Mouse (Mus musculus): Measurements from ENCODE around the gene Samd10.

Samd10 gene

GRCm38 (mm10) chr2:181592231-181593041 lies 6.6 kb downstream of the Samd10 start, which contains the start of gene Zfp512b:
Gene Zfp512b (minus strand): TSS chr2:181592803.
- no peak for DNase-seq (ENCODE audit: low spot score)

DNA sequence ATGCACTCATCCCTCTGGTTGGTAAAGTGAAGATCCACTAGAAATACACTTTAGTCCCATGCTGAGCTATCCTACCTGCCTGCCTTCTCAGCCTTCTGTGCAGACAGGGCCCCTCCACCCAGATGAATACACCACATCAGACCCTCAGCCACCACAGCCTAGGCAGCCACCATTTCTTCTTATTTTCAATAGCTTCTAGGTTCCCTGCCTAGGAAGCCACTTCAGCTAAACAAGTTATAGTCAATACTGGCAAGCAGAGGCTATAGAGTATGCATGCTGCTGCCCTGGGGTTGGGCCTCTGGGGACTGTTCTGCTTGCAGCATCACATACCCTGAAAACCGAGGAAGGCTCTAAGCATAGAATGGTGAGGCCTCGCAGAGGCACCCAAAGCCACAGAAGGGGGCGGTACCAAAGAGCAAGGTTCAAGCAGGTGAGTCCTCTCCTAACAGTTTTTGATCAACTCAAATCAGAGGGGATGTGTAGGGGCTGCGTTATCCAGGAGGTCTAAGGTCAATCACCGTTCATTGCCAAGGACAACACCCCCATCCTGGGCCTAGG lies 7.4 kb downstream of the Samd10 start, which contains the start of gene Prpf6:
TSS of gene Prpf6 (plus strand) at position 341 of the 558 bp plus-strand sequence.
- DNase-seq (ENCODE audit: low spot score), result no peak

DNA sequence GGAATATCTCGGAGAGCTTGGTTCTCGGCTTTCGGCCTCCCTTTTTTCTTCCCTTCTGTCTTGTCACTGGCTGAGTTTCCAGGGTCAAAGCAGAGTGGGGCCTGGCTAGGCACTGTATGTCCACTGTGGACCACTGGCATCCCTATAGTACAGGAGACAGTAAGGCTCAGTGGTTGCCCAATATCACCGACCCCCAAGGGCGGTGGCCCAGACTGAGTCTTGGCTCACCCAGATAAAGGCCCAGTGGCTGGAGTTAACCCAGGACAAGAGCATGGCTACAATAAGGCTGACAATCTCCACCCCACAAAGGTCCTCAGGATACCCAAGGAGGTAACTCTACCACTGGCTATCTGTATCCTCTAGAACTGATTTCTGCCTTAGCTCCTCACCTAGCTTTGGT lies 8.5 kb downstream of the Samd10 start:
- DNase-seq (ENCODE audit: low spot score), result no peak

DNA sequence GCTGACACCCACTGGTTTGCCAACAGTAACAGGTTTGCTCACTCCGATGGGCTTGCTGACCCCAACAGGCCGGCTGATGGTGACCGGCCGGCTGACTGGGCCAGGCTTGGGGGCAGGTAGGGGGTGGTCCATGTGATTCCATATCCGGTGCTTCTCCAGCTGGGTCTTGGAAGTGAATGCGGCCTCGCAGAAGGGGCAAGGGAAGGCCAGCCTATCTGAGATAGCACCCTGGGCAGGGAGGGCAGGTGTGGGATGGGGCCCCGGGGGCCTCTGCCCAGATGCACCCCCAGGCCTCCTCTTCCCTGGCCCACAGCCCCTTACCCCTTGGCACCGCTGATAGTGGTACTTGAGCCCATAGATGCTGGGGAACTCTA lies 9.3 kb downstream of the Samd10 start:
- DNase-seq (ENCODE audit: low spot score), result no peak

GRCm38 (mm10) chr2:181589011-181589731 lies 9.8 kb downstream of the Samd10 start:
- DNase-seq (ENCODE audit: low spot score), result no peak

GRCm38 (mm10) chr2:181588229-181588780 lies 10.7 kb downstream of the Samd10 start:
- DNase-seq (ENCODE audit: low spot score), result no peak

DNA sequence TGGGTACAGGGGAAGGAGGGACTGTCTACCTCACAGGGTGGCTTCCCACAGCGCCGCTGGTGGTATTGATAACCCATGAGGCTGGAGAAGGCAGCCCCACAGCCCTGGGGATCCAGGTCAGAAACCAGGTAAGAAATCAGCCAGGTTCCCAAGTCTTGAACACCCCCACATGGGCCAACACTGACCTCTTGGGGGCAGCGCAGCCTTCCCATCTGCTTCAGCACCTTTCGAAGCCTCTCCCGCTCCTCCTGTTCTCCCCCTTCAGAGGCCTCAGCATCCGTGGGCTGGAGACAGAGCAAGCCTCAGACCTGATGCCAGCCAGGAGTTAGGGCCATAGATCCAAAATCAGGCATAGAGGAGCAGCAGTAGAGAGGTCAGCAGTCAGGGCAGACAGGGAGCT lies 11.2 kb downstream of the Samd10 start:
- DNase-seq (ENCODE audit: low spot score), result no peak

DNA sequence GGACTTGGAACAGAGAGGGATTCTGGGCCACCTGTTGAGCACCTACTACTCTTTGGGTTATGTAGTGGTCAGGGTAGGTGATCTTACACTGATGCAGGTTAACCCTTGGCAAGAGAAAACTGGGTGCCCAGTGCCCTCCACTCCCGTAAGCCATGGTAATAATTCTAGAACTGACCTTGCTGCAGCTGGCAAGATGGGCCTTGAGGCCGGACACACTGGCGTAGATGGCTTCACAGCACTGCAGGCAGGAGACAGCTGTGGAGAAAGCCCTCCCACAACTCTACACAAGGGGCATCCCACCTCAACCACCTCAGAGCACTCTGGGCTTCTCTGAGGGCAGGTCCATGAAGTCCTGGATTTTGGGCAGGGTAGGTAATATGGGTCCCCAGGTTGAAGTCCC lies 12.9 kb downstream of the Samd10 start:
- no peak for DNase-seq (ENCODE audit: low spot score)

DNA sequence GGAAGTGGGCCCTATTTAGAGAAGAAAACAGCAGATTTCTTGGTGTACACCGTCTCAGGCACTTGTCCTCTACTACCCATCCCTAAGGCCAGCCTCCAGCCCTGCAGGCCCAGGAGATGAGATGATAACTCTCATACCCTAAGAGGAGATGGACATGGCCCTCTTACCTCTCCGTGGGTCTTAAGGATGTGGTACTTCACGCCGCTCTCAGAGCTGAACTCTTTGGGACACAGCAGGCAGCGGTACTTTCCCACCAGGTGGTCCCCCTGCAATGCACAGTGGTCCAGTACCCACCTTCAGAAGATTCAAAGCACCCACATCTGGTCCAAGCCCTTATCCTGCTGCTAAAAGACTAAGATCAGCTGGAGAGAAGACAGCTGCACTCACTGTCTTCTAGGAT lies 13.5 kb downstream of the Samd10 start:
- no peak for DNase-seq (ENCODE audit: low spot score)

DNA sequence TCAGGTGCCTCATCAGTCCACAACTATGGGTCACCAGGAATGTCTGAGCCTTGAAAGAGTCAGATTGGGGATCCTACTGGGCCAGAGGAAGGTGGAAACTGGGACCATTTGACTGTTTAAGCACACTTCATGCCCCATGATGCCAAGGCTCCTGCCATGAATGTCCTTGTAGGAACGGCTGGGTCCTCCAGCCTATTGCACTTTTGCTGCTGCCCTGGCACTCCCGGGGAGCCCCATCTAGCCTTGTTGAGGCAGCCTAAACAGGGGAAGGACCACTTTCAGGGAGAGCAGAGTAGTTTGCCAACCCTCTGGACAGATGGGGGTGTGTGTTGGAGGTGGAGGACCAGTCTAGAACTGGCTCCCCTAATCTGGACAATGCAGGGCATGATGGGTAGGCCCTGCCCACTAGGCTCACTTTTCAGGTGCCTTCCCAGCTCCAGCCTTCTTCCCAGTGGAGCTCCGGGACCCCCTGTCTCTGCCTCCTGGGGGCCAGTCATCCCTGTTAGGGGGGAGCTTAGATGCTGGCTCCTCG lies 14.5 kb downstream of the Samd10 start, which contains the start of gene Uckl1:
TSS of gene Uckl1 (minus strand) at position 482 of the 532 bp plus-strand sequence.
- DNase-seq (ENCODE audit: low spot score), result no peak

GRCm38 (mm10) chr2:181583460-181584257 lies 15.4 kb downstream of the Samd10 start:
- DNase-seq (ENCODE audit: low spot score), result no peak

- DNase-seq (ENCODE audit: low spot score), result no peak
Observed at GRCm38 (mm10) chr2:181582939-181583338, 16.1 kb downstream of the Samd10 start.

GRCm38 (mm10) chr2:181582358-181582757 lies 16.7 kb downstream of the Samd10 start:
- no peak for DNase-seq (ENCODE audit: low spot score)

DNA sequence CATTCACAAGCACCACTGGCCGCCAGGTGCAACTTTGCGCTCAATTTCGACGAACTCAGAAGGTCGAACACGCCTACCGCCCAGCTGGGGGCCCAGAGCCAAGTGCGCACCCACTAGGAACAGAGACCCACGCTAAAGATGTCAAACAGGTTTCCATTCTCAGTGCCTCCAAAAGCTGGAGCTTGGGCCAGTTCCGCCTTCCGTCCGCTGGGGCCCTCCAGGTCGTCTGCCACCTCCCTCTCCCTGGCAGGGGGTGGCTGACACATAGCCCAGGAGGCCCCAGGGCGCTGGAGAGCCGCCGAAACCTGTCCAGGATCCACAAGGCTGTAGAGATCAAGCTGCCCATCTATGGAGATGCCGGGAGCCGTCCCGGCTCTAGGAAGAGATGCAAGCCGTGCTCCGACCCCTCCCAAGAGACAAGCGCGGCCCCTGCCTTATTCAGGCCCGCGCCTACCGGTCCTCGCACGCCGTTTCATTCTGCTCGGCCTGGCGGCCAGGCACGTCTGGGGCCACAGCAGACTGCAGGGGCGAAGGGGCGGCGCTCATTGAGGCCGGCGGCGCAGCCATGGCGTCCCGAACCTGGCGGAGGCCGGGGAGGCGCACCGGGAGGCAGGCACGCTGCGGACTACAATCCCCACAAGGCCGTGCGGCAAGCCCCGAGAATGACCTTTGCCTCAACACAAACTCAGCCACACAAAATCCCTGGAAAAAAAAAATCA lies 17.5 kb downstream of the Samd10 start:
- peak; percentile 78 for DNase-seq (ENCODE audit: low spot score)

DNA sequence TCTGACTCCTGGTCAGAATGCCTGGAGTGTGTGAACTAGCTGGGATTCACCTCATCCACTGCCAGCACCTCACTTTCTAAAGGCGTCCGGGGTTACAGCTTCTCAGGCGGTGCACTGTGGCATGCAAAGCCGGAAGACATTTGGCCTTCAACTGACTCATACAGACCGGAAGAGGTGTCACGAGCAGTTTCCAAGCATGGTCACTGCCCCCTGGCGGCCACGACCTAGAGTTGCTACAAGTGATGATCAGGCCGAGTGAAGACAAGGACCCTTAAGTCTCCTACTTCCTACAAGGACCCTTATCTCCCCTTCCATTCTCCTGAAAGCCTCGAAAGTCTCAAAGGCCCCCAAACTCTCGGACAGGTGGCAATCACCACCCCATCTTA lies 18.0 kb downstream of the Samd10 start:
- peak; percentile 74 for DNase-seq (ENCODE audit: low spot score)

DNA sequence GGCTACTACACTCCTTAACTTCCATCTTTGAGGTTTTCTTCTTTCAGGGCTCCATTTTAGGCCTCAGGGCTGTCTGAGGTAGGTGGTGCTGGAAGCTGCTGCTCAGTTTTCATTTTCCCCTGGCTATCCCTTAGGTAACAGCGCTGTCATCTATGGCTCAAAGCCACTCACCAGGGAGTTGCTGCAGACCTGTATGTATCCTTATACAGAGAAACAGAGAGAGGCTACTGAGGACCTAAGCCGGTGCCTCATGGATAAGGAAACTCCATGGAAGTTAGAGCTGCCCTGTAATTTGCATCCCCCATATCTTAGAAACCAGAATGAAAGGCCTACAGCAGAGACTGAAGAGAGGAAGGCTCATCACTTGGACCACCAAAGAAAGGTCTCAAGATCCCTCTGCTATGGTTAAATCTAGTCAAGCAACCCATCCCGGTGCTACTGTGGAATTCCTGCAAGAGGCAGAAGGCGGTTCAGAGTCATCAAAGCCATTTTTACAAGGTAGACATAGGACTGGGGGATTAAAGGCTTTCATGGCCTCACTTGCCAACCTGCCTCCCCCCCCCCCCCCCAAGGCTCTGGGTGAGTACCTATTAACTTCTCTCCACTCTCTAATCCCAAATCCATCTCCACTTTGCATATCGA lies 18.8 kb downstream of the Samd10 start:
- no peak for DNase-seq (ENCODE audit: low spot score)

GRCm38 (mm10) chr2:181579681-181580080 lies 19.3 kb downstream of the Samd10 start:
- DNase-seq (ENCODE audit: low spot score), result no peak

- no peak for DNase-seq (ENCODE audit: low spot score)
Observed at GRCm38 (mm10) chr2:181578790-181579618, 20.0 kb downstream of the Samd10 start.

GRCm38 (mm10) chr2:181577981-181578581 lies 20.9 kb downstream of the Samd10 start:
- no peak for DNase-seq (ENCODE audit: low spot score)
